Mouse (Mus musculus) MN1 (cell line): ENCODE measurements around the gene Hbb-bh2.
A peak's percentile ranks its signal among the peaks of the same experiment; 100 is the strongest.
"Not testable (repeated sequence)": the region's sequence is repeated elsewhere in the genome, so short reads cannot be mapped to it uniquely, and the experiment has no call there.

Experiments used
- DNase-seq: peaks from one replicate; pipeline ENCODE4 v3.0.0-alpha.2; 2016; ENCODE audit warnings: low spot score

The Hbb-bh2 gene

GRCm38 (mm10) chr7:103812174-103812573 is 28.1 kb downstream of the Hbb-bh2 start:
- DNase-seq, result no peak

- no peak for DNase-seq
Measured at GRCm38 (mm10) chr7:103811223-103811845, 29.0 kb downstream of the Hbb-bh2 start.

GRCm38 (mm10) chr7:103810746-103811145 is 29.6 kb downstream of the Hbb-bh2 start:
- no peak for DNase-seq

GRCm38 (mm10) chr7:103810296-103810695 is 30.0 kb downstream of the Hbb-bh2 start:
- DNase-seq, result no peak

GRCm38 (mm10) chr7:103809801-103810155 is 30.5 kb downstream of the Hbb-bh2 start:
- no peak for DNase-seq

- DNase-seq, result no peak
Measured at GRCm38 (mm10) chr7:103808971-103809800, 31.1 kb downstream of the Hbb-bh2 start.

GRCm38 (mm10) chr7:103808120-103808519 is 32.2 kb downstream of the Hbb-bh2 start:
- not testable (repeated sequence) for DNase-seq

GRCm38 (mm10) chr7:103806856-103807255 is 33.5 kb downstream of the Hbb-bh2 start:
- peak; percentile 50 for DNase-seq

GRCm38 (mm10) chr7:103792669-103793388 is 47.5 kb downstream of the Hbb-bh2 start:
- no peak for DNase-seq

- no peak for DNase-seq
Measured at GRCm38 (mm10) chr7:103791721-103792120, 48.6 kb downstream of the Hbb-bh2 start, which contains the start of gene Olfr67. Gene Olfr67, minus strand, starts transcription at chr7:103791821.
